Mouse (Mus musculus) olfactory bulb, adult 2 months (tissue): Measurements from ENCODE around the gene Col18a1.

Experiments
- CTCF ChIP-seq: fragments of 200-500 bp; IDR thresholded peaks from 2 replicates; pipeline ENCODE4 v1.5.1; 2012; ENCODE audit warnings: low read depth, mild to moderate bottlenecking, low read length, moderate library complexity; ENCODE audit not compliant: insufficient read depth
- POLR2A ChIP-seq: fragments of 200-500 bp; IDR thresholded peaks from 2 replicates; pipeline ENCODE4 v1.6.1; 2012; ENCODE audit warnings: mild to moderate bottlenecking, low read depth, low read length, moderate library complexity; ENCODE audit not compliant: insufficient read depth

DNA sequence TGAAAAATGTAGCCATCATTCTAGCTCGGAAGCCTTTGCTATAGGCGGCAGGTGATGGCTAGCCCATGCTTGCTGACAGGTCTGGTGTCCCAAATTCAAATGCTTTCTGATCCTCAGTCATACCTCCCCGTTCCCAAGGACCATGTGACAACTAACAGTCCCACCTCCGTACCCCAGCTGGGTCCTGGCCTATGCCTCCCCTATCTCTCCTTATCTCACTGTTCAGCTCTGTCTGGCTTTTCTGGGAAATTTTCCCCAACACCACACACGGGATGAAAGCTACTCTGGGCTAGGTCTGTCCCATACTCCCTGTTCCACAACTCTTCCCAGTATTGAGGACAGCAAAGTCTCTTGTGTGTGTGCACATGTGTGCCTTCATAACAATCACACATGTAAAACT, 76.3 kb downstream of the Col18a1 start:
- TF ChIP-seq CTCF (no peak), POLR2A (no peak)
